Mouse (Mus musculus): Measurements from ENCODE around the gene Cfap221.

- no peak for TF ChIP-seq TBP (IDR thresholded peaks at IDR 0.05; ENCODE audit: low read depth, low read length)
- no peak for TF ChIP-seq SIN3A (IDR thresholded peaks at IDR 0.05; ENCODE audit: low read length)
- no peak for TF ChIP-seq ELF1 (IDR thresholded peaks at IDR 0.05; ENCODE audit: low read depth, low read length)
- no peak for TF ChIP-seq RCOR1 (IDR thresholded peaks at IDR 0.05; ENCODE audit: low read depth, low read length)
- TF ChIP-seq HCFC1 (IDR thresholded peaks at IDR 0.05; ENCODE audit: low read depth, low read length), result no peak
- TF ChIP-seq CTCF (IDR thresholded peaks at IDR 0.05 in 2 of 3, conservative IDR thresholded peaks at IDR 0.05 in 1 of 3; ENCODE audit: control insufficient read depth in 1 of 3, insufficient read depth in 1 of 3, low read depth in 2 of 3, low read length in 3 of 3, poor library complexity in 1 of 3, severe bottlenecking in 1 of 3), result no peak
- no peak for TF ChIP-seq POLR2A (IDR thresholded peaks at IDR 0.05; ENCODE audit: control insufficient read depth in 1 of 2, insufficient read depth in 1 of 2, low read depth in 1 of 2, low read length in 2 of 2, poor library complexity in 1 of 2)
- TF ChIP-seq EP300 (IDR thresholded peaks at IDR 0.05; ENCODE audit: low read depth in 1 of 2, low read length in 2 of 2), result no peak
- TF ChIP-seq ZC3H11A (IDR thresholded peaks at IDR 0.05; ENCODE audit: low read depth, low read length), result no peak
- TF ChIP-seq MAZ (IDR thresholded peaks at IDR 0.05; ENCODE audit: low read depth, low read length), result no peak
Measured at GRCm38 (mm10) chr1:119986555-119986954, 10.5 kb downstream of the Cfap221 start.

Data from MEL (cell line).